Mouse (Mus musculus): ENCODE data around the gene Pigs. TPM values are rescaled to one million over a fixed set of nuclear protein-coding genes. Genes with fewer than 3 reads are reported as not detected.

Pigs gene
- polyA plus RNA-seq (2017; shearing (Covaris generic)), result 10 to 100 TPM; 55.1 to 70.1 (median 57.5) TPM

DNA sequence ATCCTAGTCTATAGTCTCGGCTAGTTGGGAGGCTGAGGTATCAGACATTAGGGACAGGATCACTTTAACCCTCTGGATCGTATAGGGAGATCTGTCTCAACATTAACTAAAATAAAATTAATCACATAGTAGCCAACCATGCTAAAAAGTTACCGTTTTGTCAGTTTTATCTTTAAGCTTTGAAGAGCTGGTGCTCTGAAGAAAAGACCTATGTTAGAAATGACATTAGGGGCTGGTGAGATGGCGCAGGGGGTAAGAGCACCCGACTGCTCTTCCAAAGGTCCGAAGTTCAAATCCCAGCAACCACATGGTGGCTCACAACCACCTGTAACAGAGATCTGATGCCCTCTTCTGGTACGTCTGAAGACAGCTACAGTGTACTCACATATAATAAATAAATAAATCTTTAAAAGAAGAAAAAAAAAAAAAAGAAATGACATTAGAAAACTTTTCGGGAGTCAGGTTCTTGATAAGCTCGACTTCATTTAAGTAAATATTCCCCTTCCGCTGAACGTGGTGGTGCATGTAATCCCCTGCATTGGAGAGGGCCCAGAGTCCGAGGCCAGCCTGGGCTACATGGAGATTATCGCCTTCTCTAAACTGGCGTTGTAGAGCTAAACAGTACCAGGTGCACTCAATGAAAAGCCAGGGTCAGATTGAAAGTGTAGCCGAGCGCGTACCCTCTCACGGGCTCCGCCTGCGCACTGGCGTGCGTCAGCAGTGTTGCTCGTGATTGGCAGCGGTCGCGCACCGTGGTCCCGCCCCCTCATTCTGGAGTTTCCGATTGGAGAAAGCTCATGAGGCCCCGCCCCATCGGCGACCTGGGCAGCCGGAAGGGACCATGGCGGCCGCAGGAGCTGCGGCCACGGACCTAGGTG, at the start of gene Pigs:
Pigs (plus strand) TSS at position 782 of the 878 bp plus-strand sequence.
- peak; percentile 98 for ATAC-seq

DNA sequence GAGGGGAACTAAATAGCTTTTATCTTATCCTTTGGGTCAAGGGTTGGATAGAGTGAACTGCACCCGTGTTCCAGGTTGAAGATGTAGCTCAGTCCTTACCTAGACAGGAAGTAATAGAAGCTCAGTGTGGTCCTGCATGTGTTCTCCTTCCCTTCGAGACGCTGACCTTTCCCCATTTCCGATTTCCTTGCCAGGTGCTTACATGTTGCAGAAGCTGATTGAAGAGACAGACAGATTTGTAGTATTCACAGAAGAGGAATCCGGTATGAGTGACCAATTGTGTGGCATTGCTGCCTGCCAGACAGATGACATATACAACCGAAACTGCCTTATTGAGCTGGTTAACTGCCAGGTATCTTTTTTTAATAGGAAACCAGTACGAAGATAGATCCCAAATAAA, 49.4 kb upstream of the Pigs start:
- no peak for ATAC-seq

DNA sequence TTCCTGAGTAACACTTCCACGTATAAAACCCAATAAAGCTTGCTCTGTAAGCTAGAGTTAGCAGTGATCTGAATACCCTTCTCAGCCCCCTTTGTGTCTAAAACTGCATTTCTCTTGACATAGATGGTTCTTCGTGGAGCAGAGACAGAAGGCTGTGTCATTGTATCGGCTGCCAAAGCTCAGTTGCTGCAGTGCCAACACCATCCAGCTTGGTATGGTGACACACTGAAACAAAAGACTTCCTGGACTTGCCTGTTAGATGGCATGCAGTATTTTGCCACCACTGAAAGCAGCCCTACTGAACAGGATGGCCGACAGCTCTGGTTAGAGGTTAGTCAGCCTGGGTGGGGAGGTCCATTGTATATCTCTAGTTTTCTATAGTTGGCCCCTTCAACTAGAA, 48.6 kb upstream of the Pigs start:
- no peak for ATAC-seq

GRCm38 (mm10) chr11:78289146-78289763, 39.0 kb upstream of the Pigs start:
- no peak for ATAC-seq

- ATAC-seq, result no peak
Observed at GRCm38 (mm10) chr11:78290654-78291053, 37.6 kb upstream of the Pigs start, which contains the start of gene BC030499. Gene BC030499, plus strand, starts transcription at chr11:78290841.

DNA sequence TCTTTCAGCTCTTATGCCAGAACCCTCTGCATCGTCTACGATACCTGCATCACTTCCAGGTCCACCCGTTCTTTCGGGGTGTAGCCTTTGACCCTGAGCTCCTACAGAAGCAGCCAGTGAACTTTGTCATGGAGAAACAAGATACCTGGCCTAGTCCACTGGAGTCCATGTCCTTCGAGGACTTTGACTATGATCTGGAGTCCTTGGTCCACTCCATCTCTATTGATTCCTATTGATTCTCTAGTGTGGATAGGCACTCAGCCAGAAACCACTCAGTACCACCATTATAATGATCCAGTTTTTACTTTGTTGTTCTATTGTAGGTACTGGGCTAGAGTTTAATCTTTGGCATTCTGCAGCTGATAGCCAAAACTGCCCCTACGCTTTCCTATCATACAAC, 33.6 kb upstream of the Pigs start:
- ATAC-seq, result no peak

GRCm38 (mm10) chr11:78300917-78301316, 27.3 kb upstream of the Pigs start:
- ATAC-seq, result no peak

- peak; percentile 99 for ATAC-seq
Observed at GRCm38 (mm10) chr11:78301357-78302084, 26.7 kb upstream of the Pigs start, which contains the start of gene Spag5. Gene Spag5, plus strand, starts transcription at chr11:78301529.

GRCm38 (mm10) chr11:78305272-78305671, 22.9 kb upstream of the Pigs start:
- no peak for ATAC-seq

- ATAC-seq, result no peak
Observed at GRCm38 (mm10) chr11:78310861-78311511, 17.2 kb upstream of the Pigs start.

GRCm38 (mm10) chr11:78313662-78314061, 14.6 kb upstream of the Pigs start:
- ATAC-seq, result no peak

DNA sequence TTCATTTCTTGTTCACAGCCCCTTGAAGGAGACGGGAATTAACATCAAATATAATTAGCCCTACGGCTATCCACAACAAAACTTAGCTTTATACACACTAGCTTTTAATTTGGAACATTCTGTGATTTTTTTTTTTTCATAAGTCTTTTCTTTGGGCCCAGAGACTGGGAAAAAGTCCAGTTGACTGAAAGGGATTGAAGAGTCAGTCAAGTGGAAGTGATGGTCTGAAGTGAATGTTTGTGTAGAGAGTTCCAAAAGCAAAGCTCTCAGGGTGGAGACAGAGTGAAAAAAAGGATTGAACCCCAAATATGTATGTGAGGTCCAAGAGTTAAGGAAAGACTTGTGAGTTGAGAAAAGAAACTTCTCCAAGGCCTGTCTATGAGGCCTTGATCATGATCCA, 9.8 kb upstream of the Pigs start:
- no peak for ATAC-seq

- peak; percentile 12 for ATAC-seq
Observed at GRCm38 (mm10) chr11:78322076-78322831, 6.0 kb upstream of the Pigs start.

GRCm38 (mm10) chr11:78322860-78323259, 5.4 kb upstream of the Pigs start, which contains the start of gene Aldoc:
Gene Aldoc, plus strand, starts transcription at chr11:78322968.
- ATAC-seq, result peak; percentile 94

GRCm38 (mm10) chr11:78324000-78324785, 4.0 kb upstream of the Pigs start:
- ATAC-seq, result no peak

- no peak for ATAC-seq
Observed at GRCm38 (mm10) chr11:78324965-78325364, 3.2 kb upstream of the Pigs start.

- ATAC-seq, result no peak
Observed at GRCm38 (mm10) chr11:78327215-78327614, 1.0 kb upstream of the Pigs start.

GRCm38 (mm10) chr11:78328512-78329056, 369 bp downstream of the Pigs start:
- peak; percentile 46 for ATAC-seq

- ATAC-seq, result no peak
Observed at GRCm38 (mm10) chr11:78332676-78333075, 4.5 kb downstream of the Pigs start.

DNA sequence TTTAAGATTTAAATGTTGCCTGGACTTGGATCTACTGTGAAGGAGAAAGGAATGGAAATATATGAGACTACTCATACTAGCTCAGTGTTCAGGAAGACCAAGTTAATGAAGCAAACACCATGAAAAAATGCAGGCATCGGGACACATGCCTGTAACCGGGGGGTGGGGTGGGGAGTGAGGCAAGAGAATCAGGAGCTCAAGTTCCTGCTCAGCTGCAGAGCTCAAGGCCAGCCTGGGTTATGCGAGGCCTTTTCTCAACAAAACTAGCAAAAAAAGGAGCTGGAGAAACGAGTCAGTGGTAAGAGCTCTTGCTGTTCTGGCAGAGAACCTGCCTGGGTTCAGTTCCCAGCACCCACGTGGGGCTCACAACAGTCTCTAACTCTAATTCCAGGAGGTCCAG, 5.8 kb downstream of the Pigs start:
- ATAC-seq, result no peak

DNA sequence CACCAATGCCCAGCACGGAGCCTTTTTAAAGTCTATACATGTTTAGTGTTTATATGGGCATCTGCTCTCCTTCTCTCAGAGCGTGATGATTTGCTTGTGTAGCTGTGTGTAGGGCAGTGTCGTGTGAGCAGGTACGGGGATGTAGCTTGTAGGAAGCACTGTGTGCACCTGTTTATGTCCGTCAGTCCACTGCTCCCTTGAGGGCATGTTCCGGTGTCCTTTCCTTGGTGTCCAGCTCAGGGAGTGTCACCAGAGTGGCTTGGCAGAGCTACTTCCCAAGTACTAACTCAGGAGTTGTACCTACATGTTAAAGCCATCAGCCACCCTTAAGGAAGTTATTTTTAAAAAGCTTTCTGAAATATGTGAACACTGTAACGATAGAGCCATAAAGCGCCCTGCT, 8.8 kb downstream of the Pigs start:
- ATAC-seq, result no peak

All from inflammation-experienced regulatory T-cells, adult 6 months (primary cell).